Mouse (Mus musculus) adrenal gland, postnatal 4 days (tissue): ENCODE measurements at regions not wholly inside any gene's neighbourhood (a gene's known extent, or its start where the extent isn't known, plus 50 kb on each side); places are given as distances from the start of the nearest gene placed in this dataset.
"Not testable (repeated sequence)": the region's sequence is repeated elsewhere in the genome, so short reads cannot be mapped to it uniquely, and the experiment has no call there.

Experiments
- DNase-seq, 2 experiments: peaks; one replicate each; pipeline ENCODE4 v3.0.0; 2021 to 2022; ENCODE audit warnings: low spot score in 2 of 2, mixed read lengths in 2 of 2

- DNase-seq, result no peak
These were observed 428.2 kb downstream of the Arl6ip6 start for GRCm38 (mm10) chr2:53619681-53620080.

- not testable (repeated sequence) for DNase-seq
These were observed 441.4 kb downstream of the Arl6ip6 start for GRCm38 (mm10) chr2:53632816-53633474.

GRCm38 (mm10) chr2:53668599-53669372 is 416.6 kb downstream of the Rprm start:
- DNase-seq, result no peak

GRCm38 (mm10) chr2:53680350-53681011 is 404.9 kb downstream of the Rprm start:
- no peak for DNase-seq

- no peak for DNase-seq
These were observed 402.8 kb downstream of the Rprm start for GRCm38 (mm10) chr2:53682599-53682998.

- no peak for DNase-seq
These were observed 398.1 kb downstream of the Rprm start for GRCm38 (mm10) chr2:53687281-53687680.

- no peak for DNase-seq
These were observed 396.0 kb downstream of the Rprm start for GRCm38 (mm10) chr2:53689223-53689880.

- DNase-seq, result no peak
These were observed 393.7 kb downstream of the Rprm start for GRCm38 (mm10) chr2:53691580-53692118.

- DNase-seq, result no peak
These were observed 374.1 kb downstream of the Rprm start for GRCm38 (mm10) chr2:53711213-53711612.

GRCm38 (mm10) chr2:53713106-53713640 is 372.2 kb downstream of the Rprm start:
- DNase-seq, result no peak

GRCm38 (mm10) chr2:53715017-53715416 is 370.3 kb downstream of the Rprm start:
- DNase-seq, result no peak

- no peak for DNase-seq
These were observed 362.1 kb downstream of the Rprm start for GRCm38 (mm10) chr2:53723231-53723630.

- no peak for DNase-seq
These were observed 356.7 kb downstream of the Rprm start for GRCm38 (mm10) chr2:53728693-53729092.

- DNase-seq, result no peak
These were observed 354.9 kb downstream of the Rprm start for GRCm38 (mm10) chr2:53730451-53730850.

GRCm38 (mm10) chr2:53763486-53763885 is 321.9 kb downstream of the Rprm start:
- DNase-seq, result no peak

GRCm38 (mm10) chr2:53782035-53782434 is 303.3 kb downstream of the Rprm start:
- DNase-seq, result not testable (repeated sequence)

GRCm38 (mm10) chr2:53788599-53788998 is 296.8 kb downstream of the Rprm start:
- DNase-seq, result not testable (repeated sequence)

- DNase-seq, result no peak
These were observed 288.7 kb downstream of the Rprm start for GRCm38 (mm10) chr2:53796605-53797004.

GRCm38 (mm10) chr2:53803666-53804065 is 281.7 kb downstream of the Rprm start:
- no peak for DNase-seq

- DNase-seq, result no peak
These were observed 234.4 kb downstream of the Rprm start for GRCm38 (mm10) chr2:53850815-53851528.
